Mouse (Mus musculus) brain, embryonic 14.5 days (tissue): Measurements from ENCODE around the gene Acbd6.

Experiments
- CTCF ChIP-seq: fragments of 200-500 bp; IDR thresholded peaks from 2 replicates; pipeline ENCODE4 v1.5.1; 2012; ENCODE audit warnings: inconsistent platforms, mild to moderate bottlenecking, moderate library complexity, borderline replicate concordance; ENCODE audit not compliant: insufficient read depth, insufficient read length; ENCODE audit errors: extremely low read depth
- POLR2A ChIP-seq: fragments of 200-500 bp; IDR thresholded peaks from 2 replicates; pipeline ENCODE4 v1.6.1; 2012; ENCODE audit warnings: mild to moderate bottlenecking, inconsistent platforms, borderline replicate concordance; ENCODE audit not compliant: poor library complexity, insufficient read depth, insufficient read length, severe bottlenecking; ENCODE audit errors: extremely low read depth

GRCm38 (mm10) chr1:155510263-155510662 lies 47.7 kb upstream of the Acbd6 start:
- TF ChIP-seq CTCF = no peak
- TF ChIP-seq POLR2A = no peak
